Mouse (Mus musculus): ENCODE data around the gene Klhl26. TPM values are rescaled to one million over a fixed set of nuclear protein-coding genes. Genes with fewer than 3 reads are reported as not detected.

The Klhl26 gene
- polyA plus RNA-seq, 1 experiment, result 9.5 TPM

- Histone ChIP-seq H3K4me3 (ENCODE audit: insufficient read depth, low read depth, low read length) (no peak overlapping the region), H3K4me1 (ENCODE audit: control insufficient read depth, insufficient read depth, insufficient read length, low read length) (peaks cover 39% of the 10 kb centered on the region), H3K27ac (replicated peaks; ENCODE audit: low read depth, low read length) (0 out of 2 replicates have a peak overlapping the region, but pooled peaks have one; percentile 0)
These were observed 8.0 kb downstream of the Klhl26 start for GRCm38 (mm10) chr8:70468733-70469132.

- peaks cover 39% of the 10 kb centered on the region for H3K4me1 ChIP-seq (ENCODE audit: control insufficient read depth, insufficient read depth, insufficient read length, low read length)
- no peak overlapping the region for H3K4me3 ChIP-seq (ENCODE audit: insufficient read depth, low read depth, low read length)
- H3K27ac ChIP-seq (replicated peaks; ENCODE audit: low read depth, low read length), result no peak overlapping the region
These were observed 8.9 kb downstream of the Klhl26 start for GRCm38 (mm10) chr8:70467907-70468306.

DNA sequence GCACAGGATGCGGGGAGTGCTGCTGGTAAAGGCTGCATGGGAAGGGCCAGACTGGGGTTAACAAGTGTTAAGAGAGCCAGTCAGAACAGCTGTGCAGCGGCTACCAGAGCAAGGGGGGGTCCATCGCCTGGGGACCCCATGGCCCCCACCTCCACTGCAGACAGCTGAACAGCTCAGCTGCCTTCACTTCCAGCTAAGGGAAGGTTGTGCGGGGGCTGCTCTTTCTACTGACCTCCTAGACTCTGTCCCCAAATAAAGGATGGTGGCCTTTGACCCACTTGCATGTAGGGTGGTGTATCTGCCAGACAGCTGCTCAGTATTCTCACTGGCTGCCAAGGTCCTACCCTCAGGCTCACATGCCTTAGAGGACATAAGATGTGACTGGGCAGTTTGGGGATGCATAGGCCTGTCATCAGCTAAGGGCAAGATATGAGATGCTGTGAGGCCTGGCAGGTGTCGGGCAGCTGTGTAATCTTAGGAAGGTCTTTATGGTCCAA lies 9.5 kb downstream of the Klhl26 start:
- H3K4me3 ChIP-seq (ENCODE audit: insufficient read depth, low read depth, low read length), result 0 out of 2 replicates have a peak overlapping the region, but pooled peaks have one; percentile 1
- H3K27ac ChIP-seq (replicated peaks; ENCODE audit: low read depth, low read length), result 0 out of 2 replicates have a peak overlapping the region, but pooled peaks have one; percentile 0

DNA sequence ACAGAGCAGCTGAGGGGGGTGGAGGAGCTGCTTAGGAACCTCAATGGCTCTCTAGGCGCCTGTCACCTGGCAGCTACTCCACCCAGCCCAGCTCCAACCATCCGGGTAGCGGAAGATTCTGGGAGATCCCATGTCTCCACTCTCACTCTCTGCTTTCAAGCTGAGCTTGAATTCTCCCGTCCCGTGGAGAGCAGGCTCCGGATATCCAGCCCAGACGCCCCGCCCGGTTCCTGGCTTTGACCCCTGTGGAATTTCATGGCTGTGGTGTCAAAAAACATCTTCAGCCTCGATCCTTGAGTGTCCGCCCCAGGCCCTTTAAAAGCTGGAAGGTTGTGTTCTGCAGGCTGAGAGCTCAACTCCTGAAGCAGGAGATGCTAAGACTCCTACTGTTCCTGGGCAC lies 10.0 kb downstream of the Klhl26 start:
- peaks cover 39% of the 10 kb centered on the region for H3K4me1 ChIP-seq (ENCODE audit: control insufficient read depth, insufficient read depth, insufficient read length, low read length)
- peak overlapping the region; percentile 19; the same call in 1 of the 2 replicates for H3K27ac ChIP-seq (replicated peaks; ENCODE audit: low read depth, low read length)
- 0 out of 2 replicates have a peak overlapping the region, but pooled peaks have one; percentile 1 for H3K4me3 ChIP-seq (ENCODE audit: insufficient read depth, low read depth, low read length)

More for the DNA sequence above, 9.5 kb downstream of the Klhl26 start:
- peaks cover 39% of the 10 kb centered on the region for H3K4me1 ChIP-seq (ENCODE audit: control insufficient read depth, insufficient read depth, insufficient read length, low read length)

GRCm38 (mm10) chr8:70466305-70466704 lies 10.5 kb downstream of the Klhl26 start:
- Histone ChIP-seq H3K27ac (replicated peaks; ENCODE audit: low read depth, low read length) (peak overlapping the region; percentile 19; the same call in 1 of the 2 replicates), H3K4me1 (ENCODE audit: control insufficient read depth, insufficient read depth, insufficient read length, low read length) (peaks cover 39% of the 10 kb centered on the region), H3K4me3 (ENCODE audit: insufficient read depth, low read depth, low read length) (no peak overlapping the region)

DNA sequence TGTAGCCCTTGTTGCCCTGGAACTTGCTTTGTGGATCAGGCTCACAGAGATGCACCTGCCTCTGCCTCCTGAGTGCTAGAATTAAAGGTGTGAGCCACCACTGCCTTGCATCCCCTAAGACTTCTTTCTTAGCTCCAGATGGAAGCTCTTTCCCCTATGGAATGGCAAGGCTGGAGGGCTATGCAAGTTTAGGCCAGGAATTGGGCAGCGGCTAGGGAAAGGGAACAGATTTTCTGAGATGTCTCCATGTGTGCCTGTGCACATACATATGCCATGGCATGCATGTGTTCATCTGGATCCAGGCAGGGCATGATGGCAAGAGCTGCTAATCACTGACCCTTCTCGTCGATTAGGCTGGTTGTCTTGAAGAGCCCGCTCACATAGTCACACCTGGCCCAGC lies 11.1 kb downstream of the Klhl26 start:
- Histone ChIP-seq H3K4me3 (ENCODE audit: insufficient read depth, low read depth, low read length) (no peak overlapping the region), H3K4me1 (ENCODE audit: control insufficient read depth, insufficient read depth, insufficient read length, low read length) (peaks cover 39% of the 10 kb centered on the region), H3K27ac (replicated peaks; ENCODE audit: low read depth, low read length) (no peak overlapping the region)

GRCm38 (mm10) chr8:70464162-70464561 lies 12.6 kb downstream of the Klhl26 start:
- H3K4me1 ChIP-seq (ENCODE audit: control insufficient read depth, insufficient read depth, insufficient read length, low read length), result peaks cover 34% of the 10 kb centered on the region
- no peak overlapping the region for H3K4me3 ChIP-seq (ENCODE audit: insufficient read depth, low read depth, low read length)
- no peak overlapping the region for H3K27ac ChIP-seq (replicated peaks; ENCODE audit: low read depth, low read length)

DNA sequence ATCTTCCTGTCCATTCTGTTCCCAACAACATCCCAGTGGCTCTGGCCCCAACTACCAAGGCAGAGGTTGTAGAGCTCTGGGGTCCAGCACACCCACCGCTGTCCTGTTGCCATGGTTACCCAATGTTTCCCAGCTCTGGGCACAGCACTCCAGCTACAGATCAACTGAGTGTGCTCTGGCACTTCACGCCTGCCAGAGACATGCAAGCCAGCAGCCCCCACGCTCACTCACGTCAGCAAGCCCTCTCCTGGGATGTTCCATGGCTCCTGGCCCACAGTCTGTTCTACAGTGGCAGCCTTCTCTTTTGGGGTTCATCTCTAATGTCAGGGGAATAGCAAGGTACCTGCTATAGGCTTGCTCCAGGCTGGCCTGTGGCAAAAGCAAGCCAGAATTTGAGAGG lies 13.5 kb downstream of the Klhl26 start:
- H3K4me1 ChIP-seq (ENCODE audit: control insufficient read depth, insufficient read depth, insufficient read length, low read length), result peaks cover 29% of the 10 kb centered on the region
- no peak overlapping the region for H3K4me3 ChIP-seq (ENCODE audit: insufficient read depth, low read depth, low read length)

DNA sequence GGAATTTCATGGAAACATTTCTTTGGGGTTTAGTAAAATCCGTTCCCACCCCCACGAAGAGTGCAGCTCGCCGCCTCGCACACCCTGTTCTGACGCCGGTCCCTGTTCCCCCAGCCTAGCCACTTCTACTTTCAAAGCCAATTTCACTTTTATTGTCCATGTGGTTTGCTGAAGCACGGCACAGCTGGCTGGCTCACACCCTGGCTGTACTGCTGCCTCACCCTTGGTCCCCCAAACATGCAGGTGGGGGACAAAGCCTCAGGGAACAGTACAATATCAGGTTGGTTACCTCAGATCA lies 14.3 kb downstream of the Klhl26 start:
- peaks cover 21% of the 10 kb centered on the region for H3K4me1 ChIP-seq (ENCODE audit: control insufficient read depth, insufficient read depth, insufficient read length, low read length)
- no peak overlapping the region for H3K4me3 ChIP-seq (ENCODE audit: insufficient read depth, low read depth, low read length)
- H3K27ac ChIP-seq (replicated peaks; ENCODE audit: low read depth, low read length), result no peak overlapping the region

More for the DNA sequence above, 13.5 kb downstream of the Klhl26 start:
- no peak overlapping the region for H3K27ac ChIP-seq (replicated peaks; ENCODE audit: low read depth, low read length)

GRCm38 (mm10) chr8:70461765-70462515 lies 14.8 kb downstream of the Klhl26 start:
- Histone ChIP-seq H3K4me3 (ENCODE audit: insufficient read depth, low read depth, low read length) (no peak overlapping the region), H3K4me1 (ENCODE audit: control insufficient read depth, insufficient read depth, insufficient read length, low read length) (peaks cover 15% of the 10 kb centered on the region), H3K27ac (replicated peaks; ENCODE audit: low read depth, low read length) (peak overlapping the region; percentile 12; the same call in 1 of the 2 replicates)

- Histone ChIP-seq H3K4me3 (ENCODE audit: insufficient read depth, low read depth, low read length) (no peak overlapping the region), H3K4me1 (ENCODE audit: control insufficient read depth, insufficient read depth, insufficient read length, low read length) (peaks cover 4% of the 10 kb centered on the region), H3K27ac (replicated peaks; ENCODE audit: low read depth, low read length) (no peak overlapping the region)
These were observed 16.2 kb downstream of the Klhl26 start for GRCm38 (mm10) chr8:70460606-70461005.

DNA sequence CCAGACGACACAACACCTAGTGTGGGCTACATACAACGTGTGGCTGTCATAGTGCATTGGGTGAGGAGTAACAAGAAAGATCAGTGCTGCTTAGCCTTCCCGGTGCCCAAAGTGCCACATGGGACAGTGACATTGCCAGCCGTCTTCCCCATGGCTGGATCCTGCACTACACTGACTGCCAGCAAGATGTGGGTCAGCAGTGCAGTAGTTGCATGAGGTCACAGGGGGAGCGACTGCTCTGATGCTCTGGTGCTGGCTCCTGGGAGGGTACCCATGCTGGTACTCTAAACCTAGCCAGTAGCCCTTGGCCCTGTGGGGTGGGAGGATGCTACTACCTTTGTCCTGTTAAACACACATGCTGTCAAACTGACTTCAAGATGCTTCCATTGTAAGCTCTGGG lies 16.6 kb downstream of the Klhl26 start:
- peaks cover 6% of the 10 kb centered on the region for H3K4me1 ChIP-seq (ENCODE audit: control insufficient read depth, insufficient read depth, insufficient read length, low read length)
- no peak overlapping the region for H3K27ac ChIP-seq (replicated peaks; ENCODE audit: low read depth, low read length)
- H3K4me3 ChIP-seq (ENCODE audit: insufficient read depth, low read depth, low read length), result no peak overlapping the region

GRCm38 (mm10) chr8:70459636-70460035 lies 17.1 kb downstream of the Klhl26 start:
- Histone ChIP-seq H3K4me3 (ENCODE audit: insufficient read depth, low read depth, low read length) (no peak overlapping the region), H3K27ac (replicated peaks; ENCODE audit: low read depth, low read length) (no peak overlapping the region), H3K4me1 (ENCODE audit: control insufficient read depth, insufficient read depth, insufficient read length, low read length) (peaks cover 9% of the 10 kb centered on the region)

- Histone ChIP-seq H3K4me3 (ENCODE audit: insufficient read depth, low read depth, low read length) (no peak overlapping the region), H3K27ac (replicated peaks; ENCODE audit: low read depth, low read length) (no peak overlapping the region), H3K4me1 (ENCODE audit: control insufficient read depth, insufficient read depth, insufficient read length, low read length) (peaks cover 14% of the 10 kb centered on the region)
These were observed 18.3 kb downstream of the Klhl26 start for GRCm38 (mm10) chr8:70458462-70458861.

DNA sequence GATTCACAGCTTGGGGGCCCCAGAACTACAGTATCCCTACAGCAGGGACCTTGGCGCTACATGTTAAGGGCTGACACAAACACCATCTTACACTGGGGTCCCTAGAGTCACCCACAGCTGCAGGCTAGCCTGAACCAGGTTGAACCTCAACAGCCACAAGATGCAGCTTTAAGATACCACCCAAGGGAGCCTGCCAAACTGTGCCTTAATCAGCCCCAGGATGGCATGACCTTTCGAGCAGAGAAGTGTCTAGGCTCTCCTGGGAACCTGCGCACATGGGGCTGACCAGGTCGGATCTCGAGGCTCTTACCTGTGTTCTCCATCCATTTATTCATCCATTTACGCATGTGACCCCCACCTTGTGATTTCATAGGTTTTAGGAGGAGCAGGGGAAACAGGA lies 18.9 kb downstream of the Klhl26 start:
- H3K4me3 ChIP-seq (ENCODE audit: insufficient read depth, low read depth, low read length), result no peak overlapping the region
- H3K4me1 ChIP-seq (ENCODE audit: control insufficient read depth, insufficient read depth, insufficient read length, low read length), result peaks cover 14% of the 10 kb centered on the region
- H3K27ac ChIP-seq (replicated peaks; ENCODE audit: low read depth, low read length), result no peak overlapping the region

- Histone ChIP-seq H3K27ac (replicated peaks; ENCODE audit: low read depth, low read length) (no peak overlapping the region), H3K4me3 (ENCODE audit: insufficient read depth, low read depth, low read length) (no peak overlapping the region), H3K4me1 (ENCODE audit: control insufficient read depth, insufficient read depth, insufficient read length, low read length) (peaks cover 14% of the 10 kb centered on the region)
These were observed 19.8 kb downstream of the Klhl26 start for GRCm38 (mm10) chr8:70456996-70457395.

Measured in brown adipose tissue, adult 24 weeks (tissue).